Mouse (Mus musculus): ENCODE measurements around the gene Cnksr1. TPM values are rescaled to one million over a fixed set of nuclear protein-coding genes. Genes with fewer than 3 reads are reported as not detected.
A peak's percentile ranks its signal among the peaks of the same experiment; 100 is the strongest.

Cnksr1 gene
- polyA plus RNA-seq, 1 experiment from 2014 or later = 1.8 TPM

DNA sequence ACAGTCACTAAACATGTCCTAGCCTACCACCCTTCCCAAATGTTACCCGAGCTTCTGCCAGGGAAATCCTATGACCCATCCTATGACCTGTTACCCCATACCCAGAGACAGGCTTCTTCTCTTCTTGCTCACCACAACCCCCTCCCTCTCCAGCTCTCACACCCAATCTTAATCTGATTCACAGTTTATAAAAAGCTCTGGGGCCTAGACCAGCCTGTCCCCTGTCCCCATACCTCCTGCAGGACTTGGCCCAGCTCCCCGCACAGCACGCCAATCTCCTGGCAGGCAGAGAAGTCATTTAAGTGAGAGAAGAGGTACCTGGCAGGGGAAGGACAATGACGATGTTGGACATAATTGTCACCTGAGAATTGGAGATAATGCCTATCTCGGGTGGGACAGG is 3.3 kb downstream of the Cnksr1 start:
- Histone ChIP-seq H3K4me2 (replicated peaks) (no peak overlapping the region), H3K9me3 (no peaks in the 10 kb centered on the region), H3K27ac (no peak overlapping the region), H3K9ac (no peak overlapping the region), H3K36me3 (no peaks in the 10 kb centered on the region), H3K4me3 (no peak overlapping the region), H3K4me1 (peaks cover 10% of the 10 kb centered on the region), H3K27me3 (peaks cover 45% of the 10 kb centered on the region)
- WGBS = 81% methylated on average over 5 of the region's 5 CpGs
- no peak for ATAC-seq (ENCODE audit: low FRiP score, low read depth)

DNA sequence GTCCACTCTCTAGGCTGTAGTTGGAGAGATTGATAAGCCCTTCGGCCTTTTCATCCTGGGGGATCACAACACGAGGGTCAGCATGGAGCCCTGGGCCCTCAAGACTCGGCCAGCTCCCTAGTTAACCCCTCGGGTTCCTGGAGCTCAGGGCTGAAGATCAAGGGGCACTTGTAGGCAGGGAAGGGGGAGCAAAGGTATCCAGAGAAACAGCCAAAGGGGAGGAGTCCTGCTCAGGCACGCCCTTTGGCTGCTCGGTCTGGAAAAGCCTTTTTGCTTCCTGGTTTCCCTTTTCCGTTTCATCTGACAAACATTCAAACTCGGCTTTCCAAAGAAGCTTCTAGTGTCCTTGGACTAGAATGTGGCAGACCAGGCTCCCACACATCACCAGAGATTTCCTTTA is 7.8 kb downstream of the Cnksr1 start:
- H3K4me1 ChIP-seq = no peaks in the 10 kb centered on the region
- no peak overlapping the region for H3K9ac ChIP-seq
- 30% methylated on average over 8 of the region's 8 CpGs for WGBS
- no peaks in the 10 kb centered on the region for H3K9me3 ChIP-seq
- H3K4me2 ChIP-seq (replicated peaks) = no peak overlapping the region
- ATAC-seq (ENCODE audit: low FRiP score, low read depth) = no peak
- H3K27ac ChIP-seq = no peak overlapping the region
- H3K27me3 ChIP-seq = 0 out of 2 replicates have a peak, but pooled peaks cover 4% of the 10 kb centered on the region
- H3K4me3 ChIP-seq = no peak overlapping the region
- H3K36me3 ChIP-seq = no peaks in the 10 kb centered on the region

DNA sequence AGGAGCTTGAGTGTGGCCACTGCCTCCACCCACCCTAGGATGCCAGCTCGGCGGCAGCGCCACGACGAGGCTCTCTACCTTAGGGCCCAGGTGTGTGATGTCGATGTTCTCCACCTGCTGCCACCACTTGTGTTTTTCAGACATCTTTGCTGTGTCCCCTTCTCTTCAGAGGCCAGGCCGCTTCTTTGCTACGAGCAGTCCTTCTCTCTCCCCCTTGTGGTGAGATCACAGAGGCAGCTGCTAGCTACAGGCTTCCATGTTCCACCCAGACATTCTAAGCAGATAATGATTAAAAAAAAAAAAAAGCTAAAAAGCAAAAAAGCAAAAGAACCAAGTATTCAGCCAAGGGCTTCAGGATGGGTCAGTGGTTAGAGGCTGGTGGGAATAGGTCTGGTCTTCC is 11.0 kb downstream of the Cnksr1 start, which contains the start of gene Catsper4:
TSS of gene Catsper4 (minus strand) at position 190 of the 400 bp plus-strand sequence.
- Histone ChIP-seq H3K4me2 (replicated peaks) (no peak within 1 kb of the TSS), H3K9me3 (no peaks in the 10 kb centered on the region), H3K27me3 (no peaks in the 10 kb centered on the region), H3K4me1 (no peaks in the 10 kb centered on the region), H3K4me3 (no peak within 1 kb of the TSS), H3K36me3 (no peaks in the 10 kb centered on the region), H3K27ac (no peak within 1 kb of the TSS), H3K9ac (no peak within 1 kb of the TSS)
- no peak for ATAC-seq (ENCODE audit: low FRiP score, low read depth)
- WGBS = 65% methylated on average over 8 of the region's 8 CpGs

DNA sequence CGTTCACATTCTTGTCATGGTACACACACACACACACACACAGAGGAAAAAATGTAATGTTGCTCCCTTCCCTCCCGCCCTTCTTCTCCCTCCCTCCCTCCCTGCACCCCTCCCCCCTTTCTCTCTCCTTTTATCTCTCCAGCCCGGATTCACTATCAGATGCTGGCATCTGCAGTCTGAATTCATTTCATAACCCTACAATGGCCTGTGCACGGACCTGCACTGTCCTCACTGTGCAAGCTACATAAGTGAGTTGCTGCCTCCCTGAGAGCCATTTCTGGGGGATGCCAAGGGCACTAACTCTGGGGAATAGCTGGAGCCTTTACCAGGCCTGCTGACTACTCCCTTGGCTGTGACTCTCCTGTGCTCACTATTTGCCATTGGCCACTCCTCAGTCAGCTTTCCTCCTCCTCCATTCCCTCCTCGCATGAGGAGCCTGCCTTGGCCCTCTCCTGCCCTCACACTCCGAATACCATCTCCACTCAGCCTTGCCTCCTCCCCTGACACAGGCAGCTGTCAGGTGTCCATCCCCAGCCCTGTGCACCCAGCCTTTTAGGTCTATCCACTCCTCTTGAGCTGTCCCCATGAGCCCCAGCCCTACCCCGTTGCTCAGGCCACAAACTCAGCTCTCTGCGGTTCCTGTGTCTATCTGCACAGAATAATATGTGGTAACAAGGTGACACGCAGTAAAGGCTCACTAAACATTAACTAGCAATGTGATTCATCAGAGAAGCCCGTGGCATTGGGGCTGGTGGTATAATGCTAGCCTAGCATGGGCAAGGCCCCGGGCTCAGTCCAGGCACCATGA is 15.2 kb downstream of the Cnksr1 start:
- no peak overlapping the region for H3K9ac ChIP-seq

DNA sequence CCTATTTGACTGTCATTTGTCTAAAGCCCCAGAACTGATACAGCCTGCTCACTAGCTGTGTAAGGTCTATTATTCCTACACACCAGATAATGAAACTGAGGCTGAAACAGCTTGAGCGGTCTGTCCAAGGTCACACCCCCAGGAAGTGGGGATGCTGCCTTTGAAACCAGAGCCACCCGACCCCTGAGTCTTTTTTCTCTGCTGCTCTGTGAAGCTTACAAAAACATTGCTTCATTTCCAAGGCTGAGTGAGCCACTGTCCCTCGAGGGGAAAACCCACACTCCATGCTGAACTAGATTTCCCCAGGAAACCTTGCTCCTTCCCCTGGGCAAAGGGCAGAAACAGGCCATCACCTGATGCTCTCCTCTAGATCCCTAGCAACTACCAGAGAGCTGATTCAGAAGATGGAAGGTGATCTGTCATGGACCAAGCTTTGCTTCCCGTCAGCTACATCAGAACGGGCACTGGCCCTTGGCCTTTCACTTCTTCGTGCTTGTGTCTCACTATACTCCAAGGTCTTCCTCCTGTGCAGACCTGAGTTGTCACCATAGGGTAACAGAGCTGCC is 31.6 kb downstream of the Cnksr1 start:
- WGBS = 55% methylated on average over 6 of the region's 6 CpGs

More for the DNA sequence above, 15.2 kb downstream of the Cnksr1 start:
- Histone ChIP-seq H3K4me3 (no peak overlapping the region), H3K4me2 (replicated peaks) (no peak overlapping the region), H3K4me1 (no peaks in the 10 kb centered on the region), H3K36me3 (no peaks in the 10 kb centered on the region), H3K27me3 (no peaks in the 10 kb centered on the region), H3K27ac (no peak overlapping the region), H3K9me3 (no peaks in the 10 kb centered on the region)
- ATAC-seq (ENCODE audit: low FRiP score, low read depth) = no peak
- 63% methylated on average over 11 of the region's 11 CpGs for WGBS

DNA sequence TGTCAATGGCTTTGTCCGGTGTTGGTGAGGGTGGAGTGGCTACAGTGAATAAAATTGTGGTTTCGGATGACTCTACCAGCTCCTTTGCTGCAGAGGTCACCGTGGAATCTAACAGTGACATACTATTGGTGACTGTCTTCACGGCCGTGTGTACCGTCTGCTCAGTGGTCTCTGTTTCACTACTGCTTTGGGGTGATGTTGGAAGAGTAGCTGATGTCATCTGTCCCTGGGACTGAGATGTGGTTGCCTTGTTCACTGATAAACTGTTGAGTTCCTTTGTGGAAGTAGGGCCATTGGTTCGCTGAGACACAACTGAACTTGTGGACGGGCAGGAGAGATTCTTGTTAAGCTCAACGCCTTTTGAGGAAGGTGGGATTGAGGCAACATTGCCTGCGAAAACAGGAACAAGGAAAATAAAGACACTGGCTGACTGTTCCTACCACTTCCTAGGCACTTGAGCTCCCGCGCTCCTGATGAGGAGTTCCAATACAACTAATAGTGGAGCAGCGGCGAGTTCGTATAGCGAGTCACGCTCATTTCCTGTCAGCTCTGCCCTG is 34.8 kb downstream of the Cnksr1 start:
- H3K9ac ChIP-seq = no peak overlapping the region
- no peaks in the 10 kb centered on the region for H3K9me3 ChIP-seq
- no peak overlapping the region for H3K4me3 ChIP-seq
- no peaks in the 10 kb centered on the region for H3K36me3 ChIP-seq
- H3K4me2 ChIP-seq (replicated peaks) = no peak overlapping the region
- WGBS = 82% methylated on average over 17 of the region's 17 CpGs
- H3K27me3 ChIP-seq = no peaks in the 10 kb centered on the region
- no peak overlapping the region for H3K27ac ChIP-seq
- H3K4me1 ChIP-seq = no peaks in the 10 kb centered on the region
- no peak for ATAC-seq (ENCODE audit: low FRiP score, low read depth)

More for the DNA sequence above, 31.6 kb downstream of the Cnksr1 start:
- Histone ChIP-seq H3K4me3 (no peak overlapping the region), H3K27ac (no peak overlapping the region), H3K9me3 (no peaks in the 10 kb centered on the region), H3K27me3 (no peaks in the 10 kb centered on the region), H3K9ac (no peak overlapping the region), H3K4me1 (no peaks in the 10 kb centered on the region), H3K4me2 (replicated peaks) (no peak overlapping the region), H3K36me3 (no peaks in the 10 kb centered on the region)
- no peak for ATAC-seq (ENCODE audit: low FRiP score, low read depth)

DNA sequence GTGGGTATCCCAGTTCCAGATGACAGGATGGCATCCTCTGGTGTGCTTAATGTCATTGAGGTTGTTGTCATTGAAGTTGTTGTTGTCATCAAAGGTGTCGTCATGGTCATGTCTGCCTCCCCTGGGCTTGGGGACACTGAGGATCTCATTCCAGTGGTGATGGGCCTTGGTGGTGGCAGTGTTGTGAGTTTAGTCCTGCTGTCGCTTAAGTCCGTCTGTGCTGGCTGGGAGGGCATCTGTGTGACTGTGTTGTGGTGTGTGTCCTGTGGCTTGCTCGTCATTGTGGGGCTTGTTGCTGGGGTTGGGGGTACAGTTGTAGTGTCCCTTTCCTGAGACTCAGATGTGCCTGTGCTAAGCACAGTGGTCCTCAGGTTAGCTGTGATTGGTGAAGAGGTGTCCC is 35.3 kb downstream of the Cnksr1 start, which contains the start of gene Gm7534:
TSS of gene Gm7534 (minus strand) at position 101 of the 400 bp plus-strand sequence.
- Histone ChIP-seq H3K27ac (no peak within 1 kb of the TSS), H3K4me2 (replicated peaks) (no peak within 1 kb of the TSS), H3K9ac (no peak within 1 kb of the TSS), H3K27me3 (no peaks in the 10 kb centered on the region), H3K4me1 (no peaks in the 10 kb centered on the region), H3K9me3 (no peaks in the 10 kb centered on the region), H3K4me3 (no peak within 1 kb of the TSS), H3K36me3 (no peaks in the 10 kb centered on the region)
- no peak for ATAC-seq (ENCODE audit: low FRiP score, low read depth)
- 89% methylated on average over 4 of the region's 4 CpGs for WGBS

DNA sequence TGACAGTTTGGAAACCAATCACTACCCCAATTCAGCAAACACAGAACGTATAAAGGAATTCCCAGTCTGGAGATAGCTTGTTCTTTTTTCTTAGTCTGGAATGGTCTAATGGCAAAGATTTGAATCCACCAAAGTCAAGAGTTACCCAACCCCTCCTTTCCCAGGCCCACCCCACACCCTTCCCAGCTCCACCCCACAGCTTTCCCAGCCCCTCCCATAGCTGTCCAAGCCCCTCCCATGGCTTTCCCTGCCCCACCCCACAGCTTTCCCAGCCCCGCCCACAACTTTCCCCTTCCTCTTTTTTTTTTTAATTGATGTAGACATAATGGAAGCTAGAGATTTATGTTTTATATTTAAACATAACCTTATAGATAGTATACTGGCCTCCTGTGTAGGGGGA is 38.8 kb downstream of the Cnksr1 start:
- no peak for ATAC-seq (ENCODE audit: low FRiP score, low read depth)
- Histone ChIP-seq H3K9ac (no peak overlapping the region), H3K9me3 (no peaks in the 10 kb centered on the region), H3K4me3 (no peak overlapping the region), H3K4me1 (no peaks in the 10 kb centered on the region), H3K36me3 (no peaks in the 10 kb centered on the region), H3K27me3 (no peaks in the 10 kb centered on the region), H3K27ac (no peak overlapping the region), H3K4me2 (replicated peaks) (no peak overlapping the region)
- WGBS = 83% methylated on average over 2 of the region's 2 CpGs

DNA sequence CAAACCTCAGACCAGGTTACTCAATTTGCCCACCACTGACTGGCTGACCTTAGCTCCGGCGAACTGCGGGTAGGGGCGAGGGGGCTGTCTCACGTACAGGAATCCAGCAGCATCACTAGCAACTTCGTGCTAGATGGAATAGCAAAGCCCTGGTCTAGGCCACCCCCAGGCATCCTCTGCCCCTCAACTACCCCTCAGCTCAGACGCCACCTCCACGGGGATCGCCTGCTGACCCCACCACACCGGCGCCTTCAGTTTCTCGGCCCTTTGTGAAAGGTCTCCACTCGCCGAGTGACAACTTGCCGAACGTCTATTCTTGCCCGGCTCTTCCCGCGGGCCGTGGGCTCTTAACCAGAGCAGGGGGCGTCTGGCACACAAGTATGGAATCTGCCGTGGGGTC is 51.9 kb downstream of the Cnksr1 start:
- H3K4me3 ChIP-seq = peak overlapping the region; percentile 68
- H3K36me3 ChIP-seq = no peaks in the 10 kb centered on the region
- H3K4me1 ChIP-seq = peaks cover 11% of the 10 kb centered on the region
- no peaks in the 10 kb centered on the region for H3K27me3 ChIP-seq
- peak overlapping the region; percentile 93 for H3K4me2 ChIP-seq (replicated peaks)
- ATAC-seq (ENCODE audit: low FRiP score, low read depth) = no peak
- peak overlapping the region; percentile 86 for H3K9ac ChIP-seq
- H3K27ac ChIP-seq = peak overlapping the region; percentile 81
- WGBS = under 1% methylated on average over 22 of the region's 22 CpGs
- H3K9me3 ChIP-seq = no peaks in the 10 kb centered on the region

DNA sequence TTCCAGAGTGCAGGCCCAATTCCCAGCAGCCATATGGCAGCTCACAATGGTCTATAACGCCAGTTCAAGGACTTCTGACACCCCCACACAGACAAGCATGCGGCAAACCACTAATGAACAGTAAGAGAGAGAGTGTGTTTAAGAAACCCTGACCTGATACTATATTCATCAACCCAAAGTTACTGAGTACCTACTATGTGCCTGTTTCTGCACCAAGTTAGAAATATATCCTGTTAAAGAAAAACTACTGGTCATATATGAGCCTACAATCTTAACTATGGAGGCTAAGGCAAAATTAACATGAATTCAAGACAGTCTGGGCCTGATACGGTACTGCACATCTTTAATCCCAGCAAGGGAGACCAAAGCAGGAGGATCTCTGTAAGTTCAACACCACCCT is 52.6 kb downstream of the Cnksr1 start:
- no peaks in the 10 kb centered on the region for H3K9me3 ChIP-seq
- no peak for ATAC-seq (ENCODE audit: low FRiP score, low read depth)
- peaks cover 11% of the 10 kb centered on the region for H3K4me1 ChIP-seq
- 78% methylated on average over 3 of the region's 3 CpGs for WGBS
- peak overlapping the region; percentile 93 for H3K4me2 ChIP-seq (replicated peaks)
- no peaks in the 10 kb centered on the region for H3K27me3 ChIP-seq
- no peaks in the 10 kb centered on the region for H3K36me3 ChIP-seq
- H3K9ac ChIP-seq = peak overlapping the region; percentile 86
- H3K27ac ChIP-seq = no peak overlapping the region
- peak overlapping the region; percentile 68 for H3K4me3 ChIP-seq

DNA sequence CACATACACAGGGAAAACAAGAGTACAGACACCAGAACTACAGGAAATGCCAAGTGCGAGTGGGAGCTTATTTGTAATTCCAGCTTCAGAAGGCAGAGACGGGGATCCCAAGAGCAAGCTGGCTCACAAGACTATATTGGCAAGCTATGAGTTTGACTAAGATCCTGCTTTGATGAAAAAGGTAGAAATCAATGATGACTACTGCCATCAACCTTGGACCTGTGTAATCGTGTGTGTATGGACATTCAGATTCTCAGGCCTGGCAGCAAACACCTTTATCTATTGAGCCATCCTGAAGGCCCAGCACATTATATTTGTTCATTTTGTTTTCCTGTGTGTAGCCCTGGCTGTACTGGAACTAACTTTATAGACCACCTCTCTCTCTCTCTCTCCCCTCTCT is 54.5 kb downstream of the Cnksr1 start:
- H3K36me3 ChIP-seq = no peaks in the 10 kb centered on the region
- WGBS = 84% methylated on average over 3 of the region's 3 CpGs
- H3K9me3 ChIP-seq = no peaks in the 10 kb centered on the region
- no peak overlapping the region for H3K4me3 ChIP-seq
- no peak overlapping the region for H3K9ac ChIP-seq
- H3K27me3 ChIP-seq = no peaks in the 10 kb centered on the region
- peaks cover 11% of the 10 kb centered on the region for H3K4me1 ChIP-seq
- ATAC-seq (ENCODE audit: low FRiP score, low read depth) = no peak
- no peak overlapping the region for H3K4me2 ChIP-seq (replicated peaks)
- no peak overlapping the region for H3K27ac ChIP-seq

DNA sequence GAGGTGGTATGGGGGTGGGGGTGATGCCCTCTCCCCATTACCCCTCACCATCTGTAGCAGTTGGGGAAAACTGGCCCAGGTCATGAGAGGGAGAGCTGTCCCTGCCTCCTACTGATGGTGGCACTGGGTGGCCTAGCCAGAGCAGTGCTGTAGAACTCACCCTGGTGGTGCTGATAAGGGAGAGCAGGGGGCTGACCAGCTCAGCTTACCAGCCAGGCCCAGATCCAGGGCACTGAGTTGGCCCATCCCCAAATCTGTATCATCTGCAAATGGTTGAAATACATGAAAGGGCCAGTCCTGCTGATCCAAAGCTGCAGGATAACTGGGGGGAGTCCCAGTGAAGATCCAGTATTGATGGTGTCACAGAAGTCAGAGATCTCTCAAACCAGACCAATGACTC is 56.4 kb downstream of the Cnksr1 start:
- Histone ChIP-seq H3K9ac (no peak overlapping the region), H3K27me3 (no peaks in the 10 kb centered on the region), H3K36me3 (no peaks in the 10 kb centered on the region), H3K4me2 (replicated peaks) (no peak overlapping the region), H3K4me1 (peaks cover 11% of the 10 kb centered on the region), H3K27ac (no peak overlapping the region), H3K4me3 (no peak overlapping the region), H3K9me3 (no peaks in the 10 kb centered on the region)
- ATAC-seq (ENCODE audit: low FRiP score, low read depth) = no peak

Data from limb, embryonic 13.5 days (tissue).